Mouse (Mus musculus): ENCODE data around the gene Meis2. TPM values are rescaled to one million over a fixed set of nuclear protein-coding genes. Genes with fewer than 3 reads are reported as not detected.

Gene Meis2
- polyA plus RNA-seq, 1 experiment from 2014 or later = 52.8 TPM

- H3K4me1 ChIP-seq (replicated peaks; ENCODE audit: insufficient read depth, low read length) = no peaks in the 10 kb centered on the region
- no peak overlapping the region for H3K4me2 ChIP-seq (ENCODE audit: low read length)
- TF ChIP-seq CTCF (IDR thresholded peaks at IDR 0.05; ENCODE audit: low read depth) = no peak
- DNase-seq (ENCODE audit: low spot score) (peak; percentile 61), ATAC-seq (replicated peaks; ENCODE audit: low FRiP score, low read depth) (peak; percentile 54; the same call in 1 of the 2 replicates)
- H3K4me3 ChIP-seq (replicated peaks; ENCODE audit: low read depth, low read length) = no peak overlapping the region
- no peak overlapping the region for H3K27ac ChIP-seq
- H3K36me3 ChIP-seq (ENCODE audit: insufficient read depth, low read length) = 0 out of 2 replicates have a peak, but pooled peaks cover 5% of the 10 kb centered on the region
- 23% methylated on average over 8 of the region's 8 CpGs for WGBS
- no peaks in the 10 kb centered on the region for H3K9me3 ChIP-seq (replicated peaks; ENCODE audit: low read length)
- H3K27me3 ChIP-seq (ENCODE audit: insufficient read depth, low read length) = no peaks in the 10 kb centered on the region
- H3K9ac ChIP-seq (ENCODE audit: low read depth, low read length) = no peak overlapping the region
These were observed 122.6 kb downstream of the Meis2 start for GRCm38 (mm10) chr2:115943044-115943443.

GRCm38 (mm10) chr2:115939849-115940248, 125.8 kb downstream of the Meis2 start:
- Histone ChIP-seq H3K4me1 (replicated peaks; ENCODE audit: insufficient read depth, low read length) (no peaks in the 10 kb centered on the region), H3K27me3 (ENCODE audit: insufficient read depth, low read length) (no peaks in the 10 kb centered on the region), H3K36me3 (ENCODE audit: insufficient read depth, low read length) (no peaks in the 10 kb centered on the region), H3K9me3 (replicated peaks; ENCODE audit: low read length) (no peaks in the 10 kb centered on the region), H3K4me2 (ENCODE audit: low read length) (no peak overlapping the region), H3K9ac (ENCODE audit: low read depth, low read length) (no peak overlapping the region), H3K27ac (no peak overlapping the region), H3K4me3 (replicated peaks; ENCODE audit: low read depth, low read length) (no peak overlapping the region)
- ATAC-seq (replicated peaks; ENCODE audit: low FRiP score, low read depth) = no peak
- 89% methylated on average over 5 of the region's 5 CpGs for WGBS
- no peak for DNase-seq (ENCODE audit: low spot score)
- TF ChIP-seq CTCF (IDR thresholded peaks at IDR 0.05; ENCODE audit: low read depth) = no peak

GRCm38 (mm10) chr2:115938926-115939563, 126.6 kb downstream of the Meis2 start:
- H3K4me1 ChIP-seq (replicated peaks; ENCODE audit: insufficient read depth, low read length) = no peaks in the 10 kb centered on the region
- no peak for TF ChIP-seq CTCF (IDR thresholded peaks at IDR 0.05; ENCODE audit: low read depth)
- H3K4me2 ChIP-seq (ENCODE audit: low read length) = no peak overlapping the region
- ATAC-seq (replicated peaks; ENCODE audit: low FRiP score, low read depth) (no peak), DNase-seq (ENCODE audit: low spot score) (no peak)
- no peaks in the 10 kb centered on the region for H3K9me3 ChIP-seq (replicated peaks; ENCODE audit: low read length)
- H3K36me3 ChIP-seq (ENCODE audit: insufficient read depth, low read length) = no peaks in the 10 kb centered on the region
- no peak overlapping the region for H3K4me3 ChIP-seq (replicated peaks; ENCODE audit: low read depth, low read length)
- H3K27ac ChIP-seq = no peak overlapping the region
- no peaks in the 10 kb centered on the region for H3K27me3 ChIP-seq (ENCODE audit: insufficient read depth, low read length)
- 68% methylated on average over 8 of the region's 8 CpGs for WGBS
- H3K9ac ChIP-seq (ENCODE audit: low read depth, low read length) = no peak overlapping the region

- no peak overlapping the region for H3K27ac ChIP-seq
- no peak overlapping the region for H3K4me2 ChIP-seq (ENCODE audit: low read length)
- DNase-seq (ENCODE audit: low spot score) = no peak
- no peak overlapping the region for H3K9ac ChIP-seq (ENCODE audit: low read depth, low read length)
- no peaks in the 10 kb centered on the region for H3K9me3 ChIP-seq (replicated peaks; ENCODE audit: low read length)
- 55% methylated on average over 3 of the region's 3 CpGs for WGBS
- H3K4me3 ChIP-seq (replicated peaks; ENCODE audit: low read depth, low read length) = no peak overlapping the region
- H3K36me3 ChIP-seq (ENCODE audit: insufficient read depth, low read length) = no peaks in the 10 kb centered on the region
- no peaks in the 10 kb centered on the region for H3K27me3 ChIP-seq (ENCODE audit: insufficient read depth, low read length)
- ATAC-seq (replicated peaks; ENCODE audit: low FRiP score, low read depth) = no peak
- no peaks in the 10 kb centered on the region for H3K4me1 ChIP-seq (replicated peaks; ENCODE audit: insufficient read depth, low read length)
- TF ChIP-seq CTCF (IDR thresholded peaks at IDR 0.05; ENCODE audit: low read depth) = no peak
These were observed 127.3 kb downstream of the Meis2 start for GRCm38 (mm10) chr2:115938296-115938695.

DNA sequence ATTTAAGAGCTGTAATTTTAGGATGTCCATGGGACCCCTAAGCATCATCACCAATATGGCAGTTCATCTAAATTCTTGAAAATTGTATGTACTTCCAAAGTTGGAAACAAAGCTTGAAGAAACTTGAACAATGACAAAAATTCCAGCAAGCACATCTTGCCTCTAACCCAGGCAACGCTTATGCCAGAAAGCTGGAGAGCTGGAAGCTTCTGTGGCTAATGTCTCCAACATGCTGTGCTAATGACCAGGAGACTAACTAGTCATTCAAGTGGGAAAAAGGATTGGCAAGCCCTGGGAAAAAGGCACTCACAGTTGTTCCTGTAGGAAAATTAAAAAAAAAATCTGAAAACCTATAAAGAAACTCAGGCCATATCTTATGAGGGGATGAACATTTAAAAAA, 127.7 kb downstream of the Meis2 start:
- no peaks in the 10 kb centered on the region for H3K27me3 ChIP-seq (ENCODE audit: insufficient read depth, low read length)
- no peaks in the 10 kb centered on the region for H3K9me3 ChIP-seq (replicated peaks; ENCODE audit: low read length)
- TF ChIP-seq CTCF (IDR thresholded peaks at IDR 0.05; ENCODE audit: low read depth) = no peak
- no peaks in the 10 kb centered on the region for H3K4me1 ChIP-seq (replicated peaks; ENCODE audit: insufficient read depth, low read length)
- H3K4me2 ChIP-seq (ENCODE audit: low read length) = no peak overlapping the region
- H3K36me3 ChIP-seq (ENCODE audit: insufficient read depth, low read length) = no peaks in the 10 kb centered on the region
- no peak overlapping the region for H3K4me3 ChIP-seq (replicated peaks; ENCODE audit: low read depth, low read length)
- 87% methylated on average over 1 of the region's 1 CpGs for WGBS
- no peak overlapping the region for H3K27ac ChIP-seq
- DNase-seq (ENCODE audit: low spot score) (no peak), ATAC-seq (replicated peaks; ENCODE audit: low FRiP score, low read depth) (no peak)
- no peak overlapping the region for H3K9ac ChIP-seq (ENCODE audit: low read depth, low read length)

DNA sequence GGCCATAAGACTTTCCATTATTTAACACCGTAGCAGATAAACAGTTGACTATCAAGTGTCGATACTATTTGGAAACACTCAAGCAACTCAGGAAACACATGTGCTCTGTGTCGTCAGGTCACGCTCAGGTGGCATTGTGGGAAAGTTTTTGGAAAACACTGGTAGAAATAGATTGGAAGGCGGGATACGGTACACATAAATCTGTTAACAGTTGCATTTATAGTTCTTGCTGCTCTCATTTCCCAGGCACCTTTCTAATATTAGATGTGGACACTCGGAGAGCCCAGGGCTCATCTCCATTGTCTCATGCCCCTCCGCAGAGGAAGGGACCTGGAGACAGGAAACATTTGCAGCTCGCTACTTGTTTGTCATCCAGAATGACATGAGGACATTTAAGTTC, 128.9 kb downstream of the Meis2 start:
- ATAC-seq (replicated peaks; ENCODE audit: low FRiP score, low read depth) (no peak), DNase-seq (ENCODE audit: low spot score) (peak; percentile 28)
- Histone ChIP-seq H3K4me2 (ENCODE audit: low read length) (no peak overlapping the region), H3K4me1 (replicated peaks; ENCODE audit: insufficient read depth, low read length) (no peaks in the 10 kb centered on the region), H3K36me3 (ENCODE audit: insufficient read depth, low read length) (no peaks in the 10 kb centered on the region), H3K9me3 (replicated peaks; ENCODE audit: low read length) (no peaks in the 10 kb centered on the region), H3K27ac (no peak overlapping the region), H3K9ac (ENCODE audit: low read depth, low read length) (no peak overlapping the region), H3K4me3 (replicated peaks; ENCODE audit: low read depth, low read length) (no peak overlapping the region), H3K27me3 (ENCODE audit: insufficient read depth, low read length) (no peaks in the 10 kb centered on the region)
- no peak for TF ChIP-seq CTCF (IDR thresholded peaks at IDR 0.05; ENCODE audit: low read depth)
- WGBS = 80% methylated on average over 9 of the region's 9 CpGs

DNA sequence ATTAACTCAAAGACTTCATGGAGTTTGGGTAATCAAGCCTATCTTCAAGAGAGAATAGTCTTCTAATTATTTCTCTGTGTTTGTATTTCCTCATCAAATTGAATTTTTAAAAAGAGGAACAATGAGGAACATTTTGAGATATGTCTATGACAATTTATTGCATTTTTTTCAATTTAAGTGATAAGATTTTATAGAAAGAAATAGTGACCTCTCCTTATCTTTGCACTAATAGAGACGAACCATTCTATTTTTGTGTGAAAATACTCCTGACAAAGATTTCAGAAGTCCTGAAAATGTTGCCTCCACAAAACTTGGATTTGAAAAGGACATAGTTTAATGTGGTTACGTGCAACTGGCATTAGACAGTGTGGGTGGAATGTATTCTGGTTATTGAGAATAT, 131.3 kb downstream of the Meis2 start:
- DNase-seq (ENCODE audit: low spot score) = no peak
- Histone ChIP-seq H3K36me3 (ENCODE audit: insufficient read depth, low read length) (no peaks in the 10 kb centered on the region), H3K4me1 (replicated peaks; ENCODE audit: insufficient read depth, low read length) (no peaks in the 10 kb centered on the region), H3K9me3 (replicated peaks; ENCODE audit: low read length) (no peaks in the 10 kb centered on the region), H3K4me3 (replicated peaks; ENCODE audit: low read depth, low read length) (no peak overlapping the region), H3K9ac (ENCODE audit: low read depth, low read length) (no peak overlapping the region), H3K27ac (no peak overlapping the region), H3K27me3 (ENCODE audit: insufficient read depth, low read length) (no peaks in the 10 kb centered on the region), H3K4me2 (ENCODE audit: low read length) (no peak overlapping the region)
- no peak for ATAC-seq (replicated peaks; ENCODE audit: low FRiP score, low read depth)
- TF ChIP-seq CTCF (IDR thresholded peaks at IDR 0.05; ENCODE audit: low read depth) = no peak
- 89% methylated on average over 2 of the region's 2 CpGs for WGBS

All from kidney, postnatal 0 days (tissue).